ENCODE assay signal across 16 mouse cellular contexts in the genomic region with DNA sequence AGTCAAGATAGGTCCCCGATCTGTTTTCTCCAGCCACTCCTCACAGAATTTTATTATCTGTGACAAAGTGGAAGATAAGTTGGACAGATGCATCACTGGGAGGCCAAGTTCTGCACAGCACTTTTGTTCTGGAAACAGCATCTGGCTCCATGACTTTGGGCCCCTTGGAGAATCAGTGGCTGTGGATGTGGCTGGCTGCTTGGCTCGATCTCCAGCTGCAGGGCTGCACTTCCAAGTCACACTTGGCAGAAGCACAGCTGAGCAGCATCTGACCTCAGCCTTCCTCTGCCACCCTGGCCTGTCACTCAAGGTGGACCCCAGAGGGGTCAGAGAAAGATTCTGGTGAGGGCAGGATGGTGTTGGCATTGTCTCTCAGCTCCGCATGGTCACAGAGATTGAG. TPM values are rescaled to one million over a fixed set of nuclear protein-coding genes. Genes with fewer than 3 reads are reported as not detected.
DNase-seq lines count a peak whose midpoint lies in the region; ATAC-seq lines count a peak whose summit lies in the region.
"Had no signal": no experiment of that assay in that cellular context is flagged by ENCODE, and none has a peak within 500 bp of the region (broad histone marks: within the 10 kb centered on the region; RNA-seq: fewer than 3 reads in every experiment).

No protein-coding gene starts in this region.

- no peaks in the 10 kb centered on the region for H3K4me1 ChIP-seq in midbrain, embryonic 14.5 days (ENCODE audit: control insufficient read depth, insufficient read depth, low read length)
- H3K4me1 ChIP-seq: intestine, embryonic 15.5 days; liver, embryonic 13.5 days had no signal

- no peak overlapping the region for H3K4me2 ChIP-seq in midbrain, embryonic 14.5 days (ENCODE audit: low read length)
- H3K4me2 ChIP-seq: intestine, embryonic 15.5 days; liver, embryonic 13.5 days; stomach, embryonic 15.5 days had no signal

- ATAC-seq in midbrain, embryonic 14.5 days (ENCODE audit: low FRiP score, low TSS enrichment), result no peak
- no peak for ATAC-seq in activated CD4-positive, CD25-positive, alpha-beta regulatory T cell, adult 4 months
- ATAC-seq: forebrain, embryonic 16.5 days; intestine, embryonic 15.5 days; midbrain, embryonic 16.5 days had no signal

- no peaks in the 10 kb centered on the region for H3K36me3 ChIP-seq in midbrain, embryonic 14.5 days (ENCODE audit: control insufficient read depth, insufficient read depth, low read length)
- H3K36me3 ChIP-seq: intestine, embryonic 15.5 days; liver, embryonic 13.5 days; stomach, embryonic 15.5 days had no signal

- WGBS in midbrain, embryonic 14.5 days, result 78% methylated on average over 3 of the region's 3 CpGs

- H3K9me3 ChIP-seq in midbrain, embryonic 14.5 days (ENCODE audit: control insufficient read depth, low read length), result no peaks in the 10 kb centered on the region
- H3K9me3 ChIP-seq: intestine, embryonic 15.5 days; liver, embryonic 13.5 days; stomach, embryonic 15.5 days had no signal

- no peak overlapping the region for H3K9ac ChIP-seq in midbrain, embryonic 14.5 days (replicated peaks; ENCODE audit: low read length)
- H3K9ac ChIP-seq: intestine, embryonic 15.5 days; liver, embryonic 13.5 days; stomach, embryonic 15.5 days had no signal

- intact Hi-C loops in gastrocnemius, postnatal 36 days (cut with DNase I), result no loop called here
- intact Hi-C loops in heart, postnatal 36 days (cut with DNase I), result loop anchor here (2.0 to 10.0 kb wide), 2 partner anchors 17 to 479 kb away; no protein-coding TSS in a partner anchor

- no peaks in the 10 kb centered on the region for H3K27me3 ChIP-seq in midbrain, embryonic 14.5 days (ENCODE audit: control insufficient read depth, insufficient read depth, low read length)
- H3K27me3 ChIP-seq: CH12.LX; intestine, embryonic 15.5 days; liver, embryonic 13.5 days; stomach, embryonic 15.5 days had no signal

- DNase-seq in ovary, postnatal 14 days (ENCODE audit: low spot score), result peak; percentile 25
- DNase-seq in ovary, postnatal 10 days (ENCODE audit: low spot score), result no peak
- peak; percentile 56 to 63 for DNase-seq in gastrocnemius, postnatal 36 days
- DNase-seq in heart, postnatal 36 days, result peak; percentile 56 to 68
- no peak for DNase-seq in midbrain, embryonic 14.5 days
- no peak for DNase-seq in layer of hippocampus, adult 18-20 months (ENCODE audit: low spot score in 2 of 2)
- DNase-seq: cerebellum, adult 9-10 months; kidney, postnatal 14 days; liver, embryonic 13.5 days; right cerebral cortex, postnatal 4 days had no signal

- no peak overlapping the region for H3K27ac ChIP-seq in midbrain, embryonic 14.5 days (replicated peaks; ENCODE audit: low read depth, low read length)
- H3K27ac ChIP-seq: intestine, embryonic 15.5 days; liver, embryonic 13.5 days; stomach, embryonic 15.5 days had no signal

- H3K4me3 ChIP-seq in midbrain, embryonic 14.5 days (replicated peaks; ENCODE audit: low read depth, low read length), result no peak overlapping the region
- H3K4me3 ChIP-seq: intestine, embryonic 15.5 days; liver, embryonic 13.5 days; stomach, embryonic 15.5 days had no signal

RNA-seq across cellular contexts. Expression of a gene that starts 22.0 kb away (rescaled TPM):
- total RNA-seq in gastrocnemius, postnatal 36 days (2021), result 10 to 100 TPM; 13.2 to 17.6 TPM
- total RNA-seq in heart, postnatal 36 days (2021), result 10 to 100 TPM; 28.3 to 37.8 TPM
- polyA plus RNA-seq in midbrain, embryonic 14.5 days (2014; fragmentation: Nextera tagmentation; extraction: Ambion mirVana), result 13.7 and 19.7 TPM in 2 replicates
- 1 to 10 TPM; 4.0 to 4.3 TPM for total RNA-seq in layer of hippocampus, adult 18-20 months (2021)
- polyA plus RNA-seq in activated CD4-positive, CD25-positive, alpha-beta regulatory T cell, adult 4 months (2017; shearing (Covaris generic)), result not detected
- total RNA-seq: CH12.LX had no signal

Comparison
In these comparisons a context has a peak if more than half of its experiments do, and no peak if none do; other contexts are left out.
1. DNase-seq: peak in ovary, postnatal 14 days (single experiment), gastrocnemius, postnatal 36 days (2 of 2) and heart, postnatal 36 days (2 of 2); none in ovary, postnatal 10 days (single experiment), midbrain, embryonic 14.5 days (single experiment) and layer of hippocampus, adult 18-20 months (0 of 2).